8 mouse cellular contexts compared by ENCODE assay signal in genomic region chr4:124656854-124657650, GRCm38 (mm10). TPM values are rescaled to one million over a fixed set of nuclear protein-coding genes. Genes with fewer than 3 reads are reported as not detected.
DNase-seq lines count a peak whose midpoint lies in the region; ATAC-seq lines count a peak whose summit lies in the region.

No protein-coding gene starts in this region.

- WGBS in intestine, embryonic 16.5 days, result 1% methylated on average over 86 of the region's 92 CpGs

- ATAC-seq in intestine, embryonic 16.5 days, result peak; percentile 94
- peak; percentile 65 for ATAC-seq in megakaryocyte progenitor cell, adult 5-6 weeks (replicated peaks; ENCODE audit: poor library complexity)
- no peak for ATAC-seq in erythroid progenitor cell, adult 5-6 weeks (replicated peaks; ENCODE audit: low FRiP score, poor library complexity, severe bottlenecking)

- peaks cover 80% of the 10 kb centered on the region for H3K27me3 ChIP-seq in intestine, embryonic 16.5 days (replicated peaks; ENCODE audit: control insufficient read depth, insufficient read depth, low read length)

- peak overlapping the region; percentile 96 for H3K4me2 ChIP-seq in intestine, embryonic 16.5 days (ENCODE audit: low read depth, low read length)

- peak overlapping the region; percentile 64 for H3K9ac ChIP-seq in intestine, embryonic 16.5 days (ENCODE audit: low read depth, low read length)

- peaks cover 23% of the 10 kb centered on the region for H3K4me1 ChIP-seq in intestine, embryonic 16.5 days (ENCODE audit: control insufficient read depth, insufficient read depth, low read length)

- intact Hi-C loops in left cerebral cortex, postnatal 14 days (cut with DNase I), result no loop called here

- H3K36me3 ChIP-seq in intestine, embryonic 16.5 days (ENCODE audit: control insufficient read depth, insufficient read depth, low read length), result no peaks in the 10 kb centered on the region

- peak; percentile 90 for DNase-seq in adrenal gland, postnatal 10 days
- peak; percentile 67 for DNase-seq in embryo, embryonic 11.5 days (ENCODE audit: low read depth, low spot score)
- peak; percentile 77 to 78 for DNase-seq in gastrocnemius, postnatal 4 days (ENCODE audit: low spot score in 2 of 2)
- peak; percentile 89 to 91 for DNase-seq in left cerebral cortex, postnatal 14 days (ENCODE audit: low spot score in 2 of 2)
- peak; percentile 90 for DNase-seq in right cerebral cortex, postnatal 25 days

- no peak overlapping the region for H3K27ac ChIP-seq in intestine, embryonic 16.5 days (ENCODE audit: low read length)

- H3K9me3 ChIP-seq in intestine, embryonic 16.5 days (ENCODE audit: control insufficient read depth, low read length), result no peaks in the 10 kb centered on the region

- H3K4me3 ChIP-seq in intestine, embryonic 16.5 days (ENCODE audit: low read length), result peak overlapping the region; percentile 66

RNA-seq across cellular contexts. Expression of gene Pou3f1, which starts 0.4 kb away (rescaled TPM):
- under 1 TPM; 0.24 to 0.27 TPM for total RNA-seq in adrenal gland, postnatal 10 days (2021)
- 1 to 10 TPM; 4.2 to 4.4 TPM for total RNA-seq in gastrocnemius, postnatal 4 days (2021)
- polyA plus RNA-seq in intestine, embryonic 16.5 days (2015; fragmentation: Nextera tagmentation; extraction: Ambion mirVana), result 0.04 TPM in 1 of 2 replicates, not detected in the other
- 10 to 100 TPM; 29.9 to 30.1 TPM for total RNA-seq in left cerebral cortex, postnatal 14 days (2021)
- total RNA-seq in megakaryocyte progenitor cell, adult 5-6 weeks (2015), result 0.05 TPM in 1 of 2 replicates, not detected in the other
- total RNA-seq in megakaryocyte progenitor cell, adult 5-6 weeks (2017), result not detected in 2 replicates
- not detected in 2 replicates for total RNA-seq in erythroid progenitor cell, adult 5-6 weeks (2015; ENCODE audit: low replicate concordance)
- not detected in 2 replicates for total RNA-seq in erythroid progenitor cell, adult 5-6 weeks (2017; ENCODE audit: low replicate concordance)

RNA-seq across cellular contexts. Expression of gene Utp11, which starts 36.3 kb away (rescaled TPM):
- 10 to 100 TPM; 29.4 to 29.9 TPM for total RNA-seq in adrenal gland, postnatal 10 days (2021)
- 10 to 100 TPM; 32.1 to 39.2 TPM for total RNA-seq in gastrocnemius, postnatal 4 days (2021)
- 51.8 and 58.6 TPM in 2 replicates for polyA plus RNA-seq in intestine, embryonic 16.5 days (2015; fragmentation: Nextera tagmentation; extraction: Ambion mirVana)
- 10 to 100 TPM; 14.1 to 14.3 TPM for total RNA-seq in left cerebral cortex, postnatal 14 days (2021)
- total RNA-seq in megakaryocyte progenitor cell, adult 5-6 weeks (2015), result 78.0 and 81.5 TPM in 2 replicates
- total RNA-seq in megakaryocyte progenitor cell, adult 5-6 weeks (2017), result 70.8 and 93.1 TPM in 2 replicates
- total RNA-seq in erythroid progenitor cell, adult 5-6 weeks (2015; ENCODE audit: low replicate concordance), result 10.5 and 24.7 TPM in 2 replicates
- total RNA-seq in erythroid progenitor cell, adult 5-6 weeks (2017; ENCODE audit: low replicate concordance), result 9.0 and 11.4 TPM in 2 replicates

RNA-seq across cellular contexts. Expression of gene Fhl3, which starts 43.4 kb away (rescaled TPM):
- total RNA-seq in adrenal gland, postnatal 10 days (2021), result 10 to 100 TPM in 1 of 2 experiments, 1 to 10 TPM in 1; 9.5 to 15.8 TPM
- total RNA-seq in gastrocnemius, postnatal 4 days (2021), result 10 to 100 TPM; 73.0 to 81.8 TPM
- polyA plus RNA-seq in intestine, embryonic 16.5 days (2015; fragmentation: Nextera tagmentation; extraction: Ambion mirVana), result 5.1 and 5.2 TPM in 2 replicates
- total RNA-seq in left cerebral cortex, postnatal 14 days (2021), result 1 to 10 TPM; 3.8 to 4.2 TPM
- 17.1 and 19.3 TPM in 2 replicates for total RNA-seq in megakaryocyte progenitor cell, adult 5-6 weeks (2015)
- 4.9 and 5.3 TPM in 2 replicates for total RNA-seq in megakaryocyte progenitor cell, adult 5-6 weeks (2017)
- 4.0 TPM in 1 of 2 replicates, not detected in the other for total RNA-seq in erythroid progenitor cell, adult 5-6 weeks (2015; ENCODE audit: low replicate concordance)
- total RNA-seq in erythroid progenitor cell, adult 5-6 weeks (2017; ENCODE audit: low replicate concordance), result 0.64 TPM in 1 of 2 replicates, not detected in the other

RNA-seq across cellular contexts. Expression of gene 3100002H09Rik, which starts 46.4 kb away (rescaled TPM):
- total RNA-seq in adrenal gland, postnatal 10 days (2021), result not detected
- total RNA-seq in gastrocnemius, postnatal 4 days (2021), result not detected
- not detected in 2 replicates for polyA plus RNA-seq in intestine, embryonic 16.5 days (2015; fragmentation: Nextera tagmentation; extraction: Ambion mirVana)
- under 1 TPM; 0.40 to 0.55 TPM for total RNA-seq in left cerebral cortex, postnatal 14 days (2021)
- total RNA-seq in megakaryocyte progenitor cell, adult 5-6 weeks (2015), result not detected in 2 replicates
- total RNA-seq in megakaryocyte progenitor cell, adult 5-6 weeks (2017), result not detected in 2 replicates
- total RNA-seq in erythroid progenitor cell, adult 5-6 weeks (2015; ENCODE audit: low replicate concordance), result not detected in 2 replicates
- not detected in 2 replicates for total RNA-seq in erythroid progenitor cell, adult 5-6 weeks (2017; ENCODE audit: low replicate concordance)

RNA-seq across cellular contexts. Expression of gene Sf3a3, which starts 57.5 kb away (rescaled TPM):
- 10 to 100 TPM; 39.2 to 40.3 TPM for total RNA-seq in adrenal gland, postnatal 10 days (2021)
- 10 to 100 TPM; 38.0 to 46.9 TPM for total RNA-seq in gastrocnemius, postnatal 4 days (2021)
- polyA plus RNA-seq in intestine, embryonic 16.5 days (2015; fragmentation: Nextera tagmentation; extraction: Ambion mirVana), result 105 and 125 TPM in 2 replicates
- 10 to 100 TPM; 31.1 to 32.2 TPM for total RNA-seq in left cerebral cortex, postnatal 14 days (2021)
- total RNA-seq in megakaryocyte progenitor cell, adult 5-6 weeks (2015), result 98.5 and 113 TPM in 2 replicates
- 158 and 175 TPM in 2 replicates for total RNA-seq in megakaryocyte progenitor cell, adult 5-6 weeks (2017)
- 21.3 and 37.7 TPM in 2 replicates for total RNA-seq in erythroid progenitor cell, adult 5-6 weeks (2015; ENCODE audit: low replicate concordance)
- total RNA-seq in erythroid progenitor cell, adult 5-6 weeks (2017; ENCODE audit: low replicate concordance), result 43.6 and 54.1 TPM in 2 replicates

Comparison
In these comparisons a context has a peak if more than half of its experiments do, and no peak if none do; other contexts are left out.
1. RNA of gene Pou3f1, which starts 0.4 kb away (total RNA-seq): 29.9 to 30.1 TPM in left cerebral cortex, postnatal 14 days; 4.2 to 4.4 TPM in gastrocnemius, postnatal 4 days, 0.24 to 0.27 TPM in adrenal gland, postnatal 10 days, 0.05 TPM in megakaryocyte progenitor cell, adult 5-6 weeks and not detected in erythroid progenitor cell, adult 5-6 weeks; every median in the first group is over 4 times any median in the second.
2. Peak in every context shown above with its lines, with median percentiles within 50 percentile points of each other: DNase-seq.